Mouse (Mus musculus) midbrain, embryonic 10.5 days (tissue): Measurements from ENCODE around the gene Steap4. TPM values are rescaled to one million over a fixed set of nuclear protein-coding genes. Genes with fewer than 3 reads are reported as not detected.
"Not testable (repeated sequence)": the region's sequence is repeated elsewhere in the genome, so short reads cannot be mapped to it uniquely, and the experiment has no call there.

Experiments used
- DNase-seq: peaks from one replicate; pipeline ENCODE4 v3.0.0-alpha.2; 2017; ENCODE audit warnings: low spot score
- H3K27ac ChIP-seq: fragments of 300-500 bp; sonication (generic); replicated peaks from 2 replicates; pipeline ENCODE4 v1.5.1; 2016; ENCODE audit warnings: mild to moderate bottlenecking
- H3K27me3 ChIP-seq: fragments of 300-500 bp; sonication (generic); 2 replicates; pipeline ENCODE4 v1.6.1; 2016; ENCODE audit warnings: low read depth, mild to moderate bottlenecking; ENCODE audit not compliant: poor library complexity, severe bottlenecking
- H3K36me3 ChIP-seq: fragments of 300-500 bp; sonication (generic); 2 replicates; pipeline ENCODE4 v1.6.1; 2016; ENCODE audit warnings: mild to moderate bottlenecking, moderate library complexity
- H3K4me1 ChIP-seq: fragments of 300-500 bp; sonication (generic); 2 replicates; pipeline ENCODE4 v1.6.1; 2016
- H3K4me3 ChIP-seq: fragments of 300-500 bp; sonication (generic); 2 replicates; pipeline ENCODE4 v1.5.1; 2016; ENCODE audit warnings: mild to moderate bottlenecking, moderate library complexity
- H3K9me3 ChIP-seq: fragments of 300-500 bp; sonication (generic); replicated peaks from 2 replicates; pipeline ENCODE4 v1.6.1; 2016; ENCODE audit warnings: mild to moderate bottlenecking
- WGBS: fragments of 180-500 bp; shearing (Covaris S2); methylation state at CpG from one replicate; pipeline ENCODE4 v1.1.7; 2016; 5-methylcytosine and 5-hydroxymethylcytosine counted together
- polyA plus RNA-seq: library from polyadenylated mRNA; unstranded; fragments of >200 nt; fragmentation: Nextera tagmentation; extraction: Ambion mirVana; gene quantifications from 2 replicates; pipeline ENCODE4 v1.2.1, GENCODE M21; 2016

The Steap4 gene
- polyA plus RNA-seq, 1 experiment from 2014 or later: 0.05 TPM

DNA sequence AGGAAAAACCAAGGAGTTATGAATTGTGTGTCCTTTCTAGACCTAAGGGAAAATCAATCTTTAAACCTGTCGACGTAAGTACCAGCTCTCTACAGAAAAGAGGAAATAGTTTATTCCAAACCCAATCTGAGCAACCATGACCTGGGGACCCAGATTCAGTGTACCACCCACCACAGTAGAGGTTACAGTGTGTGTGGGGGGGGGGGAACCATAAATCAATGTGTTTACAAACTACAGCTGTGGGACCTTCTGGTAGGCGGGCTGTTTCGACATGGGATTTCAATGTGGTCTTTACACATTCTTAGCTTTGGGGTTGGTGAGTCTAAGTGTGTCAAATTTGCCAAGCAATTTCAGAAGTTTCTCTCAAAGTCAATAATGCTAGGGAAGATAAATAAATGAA, 2.2 kb upstream of the Steap4 start:
- Histone ChIP-seq H3K36me3 (no peaks in the 10 kb centered on the region), H3K27ac (no peak overlapping the region), H3K9me3 (no peaks in the 10 kb centered on the region), H3K27me3 (peaks cover 7% of the 10 kb centered on the region; the same call in 1 of the 2 replicates), H3K4me3 (no peak overlapping the region), H3K4me1 (peaks cover 7% of the 10 kb centered on the region)
- 95% methylated on average over 4 of the region's 4 CpGs for WGBS
- no peak for DNase-seq

DNA sequence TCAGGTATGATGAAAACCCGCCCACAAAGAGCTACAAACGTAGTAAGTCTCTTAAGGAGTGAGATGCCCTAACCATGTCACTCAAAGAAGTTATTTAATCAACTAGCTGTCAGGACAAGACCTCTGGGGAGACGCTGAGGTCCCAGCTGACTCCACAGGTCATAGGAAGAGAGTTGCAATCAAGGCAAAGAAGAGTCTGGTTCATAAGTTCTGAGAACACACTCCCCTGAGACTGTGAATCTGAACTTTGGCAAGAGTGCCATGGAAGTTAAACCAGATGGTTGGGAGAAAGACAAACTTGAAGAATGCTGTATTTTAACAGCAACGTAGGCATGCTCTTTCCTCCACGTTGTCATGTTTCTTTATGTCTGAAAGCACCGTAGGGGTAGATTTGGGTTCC, 971 bp upstream of the Steap4 start:
- 88% methylated on average over 6 of the region's 6 CpGs for WGBS
- DNase-seq: no peak
- no peaks in the 10 kb centered on the region for H3K9me3 ChIP-seq
- H3K4me1 ChIP-seq: peaks cover 7% of the 10 kb centered on the region
- no peak overlapping the region for H3K4me3 ChIP-seq
- peaks cover 7% of the 10 kb centered on the region; the same call in 1 of the 2 replicates for H3K27me3 ChIP-seq
- H3K36me3 ChIP-seq: no peaks in the 10 kb centered on the region
- no peak overlapping the region for H3K27ac ChIP-seq

GRCm38 (mm10) chr5:7961113-7961512, 856 bp downstream of the Steap4 start:
- no peak for DNase-seq
- Histone ChIP-seq H3K4me3 (no peak overlapping the region), H3K27me3 (peaks cover 7% of the 10 kb centered on the region; the same call in 1 of the 2 replicates), H3K36me3 (no peaks in the 10 kb centered on the region), H3K9me3 (no peaks in the 10 kb centered on the region), H3K4me1 (peaks cover 7% of the 10 kb centered on the region), H3K27ac (no peak overlapping the region)
- 83% methylated on average over 7 of the region's 7 CpGs for WGBS

DNA sequence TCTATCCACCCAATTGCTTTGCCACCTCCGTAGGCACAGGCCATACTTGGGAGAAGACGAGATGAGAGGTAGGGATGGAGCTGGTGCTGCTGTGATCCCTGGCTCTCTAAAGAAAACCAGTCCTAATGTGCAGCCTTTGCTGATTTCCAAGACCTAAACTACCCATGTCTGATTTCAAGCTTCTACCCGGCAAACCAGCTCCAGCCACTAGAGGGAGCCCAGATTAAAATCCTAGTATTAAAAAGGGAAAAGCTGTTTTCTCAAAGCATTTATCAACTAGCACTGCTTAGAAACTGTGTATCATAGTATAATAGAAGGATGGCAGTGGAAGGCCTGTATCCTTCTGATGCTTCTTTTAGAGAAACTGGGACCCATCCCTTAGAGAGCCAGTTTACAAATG, 5.0 kb downstream of the Steap4 start:
- H3K27me3 ChIP-seq: 0 out of 2 replicates have a peak, but pooled peaks cover 5% of the 10 kb centered on the region
- H3K36me3 ChIP-seq: no peaks in the 10 kb centered on the region
- peak; percentile 23 for DNase-seq

DNA sequence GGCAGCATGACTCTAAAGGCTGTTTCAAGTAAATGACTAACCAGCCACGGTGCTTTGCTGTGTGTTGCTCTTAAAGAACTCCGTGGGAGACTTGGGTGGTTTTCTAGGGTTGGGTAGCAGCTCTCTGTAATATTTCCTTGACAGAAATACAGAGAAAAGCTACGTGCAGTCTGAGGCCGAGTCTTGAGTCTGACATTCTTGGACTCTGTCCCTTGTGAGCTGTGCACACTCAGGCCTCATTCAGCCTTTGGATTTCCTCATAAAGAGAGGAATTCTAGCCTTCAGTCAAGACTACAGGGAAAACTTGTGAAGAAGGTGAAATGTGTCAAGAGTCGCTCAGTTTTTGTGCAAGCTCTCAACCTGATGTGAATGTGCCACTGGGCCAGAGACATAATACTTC, 7.9 kb downstream of the Steap4 start:
- H3K4me1 ChIP-seq: no peaks in the 10 kb centered on the region
- no peak overlapping the region for H3K27ac ChIP-seq
- 92% methylated on average over 5 of the region's 5 CpGs for WGBS
- no peaks in the 10 kb centered on the region for H3K9me3 ChIP-seq
- H3K36me3 ChIP-seq: no peaks in the 10 kb centered on the region
- H3K27me3 ChIP-seq: no peaks in the 10 kb centered on the region
- no peak overlapping the region for H3K4me3 ChIP-seq
- no peak for DNase-seq

More for the DNA sequence above, 5.0 kb downstream of the Steap4 start:
- Histone ChIP-seq H3K9me3 (no peaks in the 10 kb centered on the region), H3K4me1 (peaks cover 3% of the 10 kb centered on the region), H3K4me3 (no peak overlapping the region), H3K27ac (no peak overlapping the region)
- WGBS: 31% methylated on average over 3 of the region's 3 CpGs

- Histone ChIP-seq H3K27me3 (no peaks in the 10 kb centered on the region), H3K36me3 (no peaks in the 10 kb centered on the region), H3K27ac (no peak overlapping the region), H3K4me1 (no peaks in the 10 kb centered on the region), H3K4me3 (no peak overlapping the region), H3K9me3 (no peaks in the 10 kb centered on the region)
- DNase-seq: no peak
- WGBS: 89% methylated on average over 2 of the region's 2 CpGs
These were observed 12.0 kb downstream of the Steap4 start for GRCm38 (mm10) chr5:7972266-7972665.

- WGBS: 92% methylated on average over 11 of the region's 11 CpGs
- Histone ChIP-seq H3K27ac (no peak overlapping the region), H3K27me3 (no peaks in the 10 kb centered on the region), H3K9me3 (no peaks in the 10 kb centered on the region), H3K36me3 (no peaks in the 10 kb centered on the region), H3K4me3 (no peak overlapping the region), H3K4me1 (no peaks in the 10 kb centered on the region)
- DNase-seq: no peak
These were observed 14.4 kb downstream of the Steap4 start for GRCm38 (mm10) chr5:7974522-7975197.

DNA sequence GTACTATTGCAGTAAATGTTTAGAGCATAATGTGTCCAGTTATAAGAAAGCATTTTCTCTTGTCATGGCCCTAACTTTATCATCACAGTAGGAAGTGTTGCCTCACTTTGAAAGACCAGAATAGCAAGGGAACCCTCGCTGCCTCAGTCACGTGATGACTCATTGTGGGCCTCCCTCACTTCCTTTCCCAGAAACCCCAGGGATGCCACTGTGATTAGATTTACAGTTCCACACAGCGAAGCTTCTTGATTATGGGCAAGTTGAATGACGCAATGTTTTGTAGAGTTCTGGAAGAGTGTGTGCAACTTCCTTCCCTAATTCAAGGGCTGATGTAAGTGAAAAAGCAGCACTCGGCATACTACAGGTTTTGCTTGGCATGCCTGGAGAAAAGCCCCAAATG, 20.3 kb downstream of the Steap4 start:
- no peaks in the 10 kb centered on the region for H3K4me1 ChIP-seq
- H3K27ac ChIP-seq: no peak overlapping the region
- no peaks in the 10 kb centered on the region for H3K36me3 ChIP-seq
- no peak overlapping the region for H3K4me3 ChIP-seq
- no peaks in the 10 kb centered on the region for H3K27me3 ChIP-seq
- WGBS: 89% methylated on average over 5 of the region's 5 CpGs
- no peaks in the 10 kb centered on the region for H3K9me3 ChIP-seq
- DNase-seq: no peak

DNA sequence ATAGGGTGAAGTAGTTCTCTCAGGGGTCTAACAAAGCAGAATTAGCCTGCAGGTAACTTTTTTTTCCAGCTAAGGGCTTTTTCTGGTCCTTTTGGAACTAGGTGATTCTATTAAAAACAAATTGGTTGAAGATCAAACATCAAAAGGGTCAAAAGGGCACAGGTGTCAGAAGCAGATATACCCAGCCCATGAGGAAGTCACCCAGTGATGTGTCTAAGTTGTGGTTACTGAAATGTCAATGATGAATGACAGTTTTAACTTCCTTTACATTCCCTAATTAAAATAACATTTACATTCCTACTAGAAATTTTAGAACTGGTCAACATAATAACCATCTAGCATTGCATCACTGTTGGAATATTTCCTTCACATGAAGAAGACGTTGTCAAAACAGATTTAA, 27.7 kb downstream of the Steap4 start:
- Histone ChIP-seq H3K9me3 (no peaks in the 10 kb centered on the region), H3K36me3 (no peaks in the 10 kb centered on the region), H3K4me1 (no peaks in the 10 kb centered on the region), H3K27ac (no peak overlapping the region), H3K4me3 (no peak overlapping the region), H3K27me3 (no peaks in the 10 kb centered on the region)
- WGBS: 94% methylated on average over 1 of the region's 1 CpGs
- no peak for DNase-seq

DNA sequence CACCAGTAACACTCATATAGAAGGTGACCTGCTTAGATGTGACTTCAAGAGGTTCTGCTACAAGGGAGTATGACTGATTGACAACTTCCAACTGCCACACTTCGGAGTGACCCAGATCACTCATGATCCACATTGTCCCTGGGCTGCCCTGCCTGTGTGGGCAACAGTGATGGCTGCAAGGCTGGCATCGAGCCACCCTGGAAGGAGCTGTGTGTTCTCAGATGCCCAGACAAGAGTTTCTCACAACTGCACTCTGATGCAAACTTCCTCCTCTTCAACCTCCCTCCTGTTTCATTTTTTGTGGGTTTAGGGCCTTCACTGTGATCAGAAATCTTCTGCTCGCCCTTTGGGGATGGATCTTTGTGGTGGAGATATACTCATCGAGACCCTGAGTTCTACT, 28.2 kb downstream of the Steap4 start:
- Histone ChIP-seq H3K36me3 (no peaks in the 10 kb centered on the region), H3K9me3 (no peaks in the 10 kb centered on the region), H3K27me3 (no peaks in the 10 kb centered on the region), H3K27ac (no peak overlapping the region), H3K4me1 (no peaks in the 10 kb centered on the region), H3K4me3 (no peak overlapping the region)
- 88% methylated on average over 4 of the region's 4 CpGs for WGBS
- DNase-seq: no peak

DNA sequence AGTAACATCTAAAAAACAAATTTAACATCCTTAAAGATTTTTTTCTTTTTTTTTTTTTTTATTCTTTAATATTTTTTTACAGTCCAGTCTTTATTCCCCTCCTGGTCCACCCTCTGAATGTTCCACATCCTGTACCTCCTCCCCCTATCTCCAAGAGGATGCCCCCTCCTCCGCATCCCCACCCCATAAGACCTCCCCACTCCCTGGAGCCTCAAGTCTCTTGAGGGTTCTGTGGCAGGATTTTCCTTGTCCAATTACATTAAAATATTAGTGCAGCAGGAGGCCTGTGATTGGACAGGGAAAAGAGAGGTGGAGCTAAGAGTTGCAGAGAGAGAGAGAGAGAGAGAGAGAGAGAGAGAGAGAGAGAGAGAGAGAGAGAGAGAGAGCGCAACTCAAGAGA, 31.4 kb downstream of the Steap4 start:
- not testable (repeated sequence) for H3K4me1 ChIP-seq, H3K4me3 ChIP-seq, H3K27me3 ChIP-seq, H3K27ac ChIP-seq, DNase-seq, H3K9me3 ChIP-seq, H3K36me3 ChIP-seq
- WGBS: 84% methylated on average over 2 of the region's 2 CpGs

DNA sequence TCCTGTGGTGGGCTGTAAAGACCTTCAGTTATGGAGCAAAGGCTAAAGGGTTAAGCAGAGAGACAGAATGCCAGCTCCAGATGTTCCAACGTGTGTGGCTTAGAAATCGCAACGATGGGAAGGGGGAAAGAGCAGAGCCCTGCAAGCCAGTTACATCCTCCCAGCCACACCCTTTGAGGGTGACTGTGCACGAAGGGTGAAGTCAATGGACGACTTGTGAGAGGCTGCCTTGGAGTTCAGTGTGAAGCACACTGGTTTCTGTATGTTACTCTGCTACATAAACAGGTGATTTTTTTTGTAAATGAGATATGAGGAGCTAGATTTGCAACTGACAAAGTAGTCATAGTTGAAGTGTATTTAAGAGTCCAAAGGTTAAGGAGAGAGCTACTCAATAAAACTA, 33.5 kb downstream of the Steap4 start:
- no peak for DNase-seq
- 66% methylated on average over 5 of the region's 5 CpGs for WGBS

DNA sequence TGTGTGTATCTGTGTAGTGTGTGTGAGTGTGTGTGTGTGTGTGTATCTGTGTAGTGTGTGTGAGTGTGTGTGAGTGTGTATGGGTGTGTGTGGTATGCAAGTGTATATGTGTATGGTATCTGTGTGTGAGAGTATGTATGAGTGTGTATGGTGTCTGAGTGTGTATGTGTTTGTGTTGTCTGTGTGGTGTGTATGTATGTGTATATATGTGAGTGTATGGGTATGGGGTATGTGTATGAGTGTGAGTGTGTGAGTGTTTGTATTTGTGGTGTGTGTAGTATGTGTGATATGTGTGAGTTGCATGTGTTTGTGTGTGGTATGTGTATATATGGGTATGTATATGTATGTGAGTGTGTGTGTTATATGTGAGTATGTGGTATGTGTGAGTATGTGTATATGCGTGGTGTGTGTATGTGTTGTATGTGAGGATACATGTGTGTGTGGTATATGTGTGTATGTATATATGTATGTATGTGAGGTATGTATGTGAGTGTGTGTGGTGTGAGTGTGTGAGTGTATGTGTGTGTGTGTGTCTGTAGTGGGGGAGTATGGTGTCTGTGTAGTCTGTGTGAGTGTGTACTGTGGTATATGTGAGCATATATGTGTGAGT, 35.1 kb downstream of the Steap4 start:
- Histone ChIP-seq H3K36me3 (no peaks in the 10 kb centered on the region), H3K9me3 (no peaks in the 10 kb centered on the region), H3K4me1 (no peaks in the 10 kb centered on the region), H3K27ac (no peak overlapping the region), H3K27me3 (no peaks in the 10 kb centered on the region), H3K4me3 (no peak overlapping the region)
- 95% methylated on average over 1 of the region's 1 CpGs for WGBS
- DNase-seq: no peak

More for the DNA sequence above, 33.5 kb downstream of the Steap4 start:
- Histone ChIP-seq H3K4me3 (no peak overlapping the region), H3K4me1 (no peaks in the 10 kb centered on the region), H3K27ac (no peak overlapping the region), H3K27me3 (no peaks in the 10 kb centered on the region), H3K36me3 (no peaks in the 10 kb centered on the region), H3K9me3 (no peaks in the 10 kb centered on the region)
